Mouse (Mus musculus) heart, embryonic 15.5 days (tissue): ENCODE results near the gene Sppl2a. TPM values are rescaled to one million over a fixed set of nuclear protein-coding genes. Genes with fewer than 3 reads are reported as not detected.
"Not testable (repeated sequence)": the region's sequence is repeated elsewhere in the genome, so short reads cannot be mapped to it uniquely, and the experiment has no call there.

Experiments
- ATAC-seq: fragments of 200-750 bp; cut with Nextera tagmentation; replicated peaks from 2 replicates; pipeline ENCODE4 v1.8.0; 2017; ENCODE audit warnings: low read depth, moderate TSS enrichment; ENCODE audit not compliant: insufficient number of reproducible peaks, insufficient read depth, low FRiP score
- H3K27ac ChIP-seq: fragments of 300-500 bp; sonication (generic); 2 replicates; pipeline ENCODE4 v1.5.1; 2015; ENCODE audit warnings: mild to moderate bottlenecking, inconsistent platforms
- H3K27me3 ChIP-seq: fragments of 300-500 bp; sonication (generic); 2 replicates; pipeline ENCODE4 v1.6.1; 2015; ENCODE audit warnings: inconsistent platforms
- H3K36me3 ChIP-seq: fragments of 300-500 bp; sonication (generic); 2 replicates; pipeline ENCODE4 v1.6.1; 2015; ENCODE audit warnings: mild to moderate bottlenecking, inconsistent platforms
- H3K4me1 ChIP-seq: fragments of 300-500 bp; sonication (generic); replicated peaks from 2 replicates; pipeline ENCODE4 v1.6.1; 2015; ENCODE audit warnings: inconsistent platforms
- H3K4me2 ChIP-seq: fragments of 300-500 bp; sonication (generic); 2 replicates; pipeline ENCODE4 v1.6.1; 2015; ENCODE audit warnings: inconsistent platforms, mild to moderate bottlenecking, moderate library complexity
- H3K4me3 ChIP-seq: fragments of 300-500 bp; sonication (generic); 2 replicates; pipeline ENCODE4 v1.5.1; 2015; ENCODE audit warnings: mild to moderate bottlenecking, inconsistent platforms
- H3K9ac ChIP-seq: fragments of 300-500 bp; sonication (generic); 2 replicates; pipeline ENCODE4 v1.6.1; 2015; ENCODE audit warnings: mild to moderate bottlenecking, inconsistent platforms
- H3K9me3 ChIP-seq: fragments of 300-500 bp; sonication (generic); replicated peaks from 2 replicates; pipeline ENCODE4 v1.6.1; 2016; ENCODE audit warnings: inconsistent platforms
- WGBS: fragments of 180-500 bp; shearing (Covaris S2); methylation state at CpG from one replicate; pipeline ENCODE4 v1.1.7; 2015; ENCODE audit warnings: mixed read lengths; 5-methylcytosine and 5-hydroxymethylcytosine counted together
- polyA plus RNA-seq: library from polyadenylated mRNA; unstranded; fragments of >200 nt; fragmentation: Nextera tagmentation; extraction: Ambion mirVana; gene quantifications from 2 replicates; pipeline ENCODE4 v1.2.1, GENCODE M21; 2015

Sppl2a gene
- polyA plus RNA-seq, 1 experiment from 2014 or later, result 34.6 TPM

- no peak for ATAC-seq
- Histone ChIP-seq H3K27me3 (no peaks in the 10 kb centered on the region), H3K4me2 (no peak overlapping the region), H3K9me3 (no peaks in the 10 kb centered on the region), H3K4me3 (no peak overlapping the region), H3K4me1 (peaks cover 6% of the 10 kb centered on the region; the same call in 1 of the 2 replicates), H3K27ac (peak overlapping the region; percentile 1; the same call in 1 of the 2 replicates), H3K36me3 (peaks cover 3% of the 10 kb centered on the region; the same call in 1 of the 2 replicates), H3K9ac (no peak overlapping the region)
- 93% methylated on average over 3 of the region's 3 CpGs for WGBS
These were observed 38.8 kb downstream of the Sppl2a start for GRCm38 (mm10) chr2:126894245-126894644.

- no peak overlapping the region for H3K4me3 ChIP-seq
- no peak for ATAC-seq
- no peak overlapping the region for H3K4me2 ChIP-seq
- 65% methylated on average over 7 of the region's 7 CpGs for WGBS
- H3K27ac ChIP-seq, result no peak overlapping the region
- peaks cover 4% of the 10 kb centered on the region; the same call in 1 of the 2 replicates for H3K4me1 ChIP-seq
- peaks cover 3% of the 10 kb centered on the region; the same call in 1 of the 2 replicates for H3K36me3 ChIP-seq
- no peaks in the 10 kb centered on the region for H3K9me3 ChIP-seq
- no peaks in the 10 kb centered on the region for H3K27me3 ChIP-seq
- no peak overlapping the region for H3K9ac ChIP-seq
These were observed 40.7 kb downstream of the Sppl2a start for GRCm38 (mm10) chr2:126892316-126892715.

GRCm38 (mm10) chr2:126891743-126892142, 41.3 kb downstream of the Sppl2a start:
- Histone ChIP-seq H3K9ac (no peak overlapping the region), H3K27me3 (no peaks in the 10 kb centered on the region), H3K4me3 (no peak overlapping the region), H3K9me3 (no peaks in the 10 kb centered on the region), H3K4me2 (no peak overlapping the region), H3K4me1 (peaks cover 3% of the 10 kb centered on the region; the same call in 1 of the 2 replicates), H3K27ac (no peak overlapping the region), H3K36me3 (peaks cover 3% of the 10 kb centered on the region; the same call in 1 of the 2 replicates)
- no peak for ATAC-seq

GRCm38 (mm10) chr2:126887141-126887540, 45.9 kb downstream of the Sppl2a start:
- Histone ChIP-seq H3K9ac (no peak overlapping the region), H3K4me1 (peaks cover 13% of the 10 kb centered on the region), H3K36me3 (no peaks in the 10 kb centered on the region), H3K4me3 (no peak overlapping the region), H3K4me2 (no peak overlapping the region), H3K27me3 (no peaks in the 10 kb centered on the region), H3K9me3 (no peaks in the 10 kb centered on the region), H3K27ac (no peak overlapping the region)
- WGBS, result 64% methylated on average over 3 of the region's 3 CpGs
- ATAC-seq, result no peak

GRCm38 (mm10) chr2:126885871-126886270, 47.2 kb downstream of the Sppl2a start:
- Histone ChIP-seq H3K4me2 (0 out of 2 replicates have a peak overlapping the region, but pooled peaks have one; percentile 0), H3K9ac (no peak overlapping the region), H3K4me3 (no peak overlapping the region), H3K9me3 (no peaks in the 10 kb centered on the region), H3K27me3 (no peaks in the 10 kb centered on the region), H3K27ac (peak overlapping the region; percentile 63), H3K36me3 (no peaks in the 10 kb centered on the region), H3K4me1 (peaks cover 13% of the 10 kb centered on the region)
- WGBS, result 21% methylated on average over 2 of the region's 2 CpGs
- ATAC-seq, result no peak; the same call in 1 of the 2 replicates

- H3K27me3 ChIP-seq, H3K36me3 ChIP-seq, H3K9ac ChIP-seq, H3K4me3 ChIP-seq, ATAC-seq, H3K9me3 ChIP-seq, H3K4me2 ChIP-seq, H3K27ac ChIP-seq: not testable (repeated sequence)
- 24% methylated on average over 2 of the region's 2 CpGs for WGBS
- peaks cover 13% of the 10 kb centered on the region for H3K4me1 ChIP-seq
These were observed 50.3 kb downstream of the Sppl2a start for GRCm38 (mm10) chr2:126882711-126883110.

GRCm38 (mm10) chr2:126877991-126878390, 55.0 kb downstream of the Sppl2a start:
- H3K36me3 ChIP-seq, result no peaks in the 10 kb centered on the region
- no peak overlapping the region for H3K4me2 ChIP-seq
- no peak overlapping the region for H3K4me3 ChIP-seq
- H3K27ac ChIP-seq, result no peak overlapping the region
- H3K9ac ChIP-seq, result no peak overlapping the region
- no peak for ATAC-seq
- no peaks in the 10 kb centered on the region for H3K27me3 ChIP-seq
- peaks cover 12% of the 10 kb centered on the region for H3K4me1 ChIP-seq
- H3K9me3 ChIP-seq, result no peaks in the 10 kb centered on the region
- WGBS, result 82% methylated on average over 1 of the region's 1 CpGs

GRCm38 (mm10) chr2:126875871-126876796, 56.9 kb downstream of the Sppl2a start, which contains the start of gene Trpm7:
Gene Trpm7 (minus strand): TSS chr2:126876230.
- peak within 1 kb of the TSS; percentile 64 for H3K4me2 ChIP-seq
- H3K27ac ChIP-seq, result peak within 1 kb of the TSS; percentile 99
- no peaks in the 10 kb centered on the region for H3K36me3 ChIP-seq
- WGBS, result under 1% methylated on average over 67 of the region's 81 CpGs
- peak within 1 kb of the TSS; percentile 85 for H3K4me3 ChIP-seq
- peak within 1 kb of the TSS; percentile 95 for H3K9ac ChIP-seq
- ATAC-seq, result peak; percentile 97
- H3K4me1 ChIP-seq, result peaks cover 15% of the 10 kb centered on the region
- H3K9me3 ChIP-seq, result no peaks in the 10 kb centered on the region
- H3K27me3 ChIP-seq, result no peaks in the 10 kb centered on the region

GRCm38 (mm10) chr2:126875516-126875835, 57.6 kb downstream of the Sppl2a start:
- Histone ChIP-seq H3K4me1 (peaks cover 16% of the 10 kb centered on the region), H3K27me3 (no peaks in the 10 kb centered on the region), H3K4me2 (peak overlapping the region; percentile 64), H3K9ac (peak overlapping the region; percentile 95), H3K27ac (peak overlapping the region; percentile 99), H3K4me3 (peak overlapping the region; percentile 85), H3K9me3 (no peaks in the 10 kb centered on the region), H3K36me3 (no peaks in the 10 kb centered on the region)
- peak; percentile 60 for ATAC-seq
- WGBS, result 0% methylated on average over 18 of the region's 18 CpGs

GRCm38 (mm10) chr2:126874809-126875515, 58.1 kb downstream of the Sppl2a start:
- H3K4me2 ChIP-seq, result peak overlapping the region; percentile 64
- ATAC-seq, result no peak
- H3K36me3 ChIP-seq, result no peaks in the 10 kb centered on the region
- WGBS, result 18% methylated on average over 13 of the region's 13 CpGs
- H3K9me3 ChIP-seq, result no peaks in the 10 kb centered on the region
- H3K27me3 ChIP-seq, result no peaks in the 10 kb centered on the region
- peak overlapping the region; percentile 99 for H3K27ac ChIP-seq
- peak overlapping the region; percentile 85 for H3K4me3 ChIP-seq
- peaks cover 19% of the 10 kb centered on the region for H3K4me1 ChIP-seq
- peak overlapping the region; percentile 95 for H3K9ac ChIP-seq

GRCm38 (mm10) chr2:126866301-126866700, 66.7 kb downstream of the Sppl2a start:
- no peaks in the 10 kb centered on the region for H3K9me3 ChIP-seq
- no peak for ATAC-seq
- WGBS, result 78% methylated on average over 1 of the region's 1 CpGs
- no peaks in the 10 kb centered on the region for H3K27me3 ChIP-seq
- H3K4me2 ChIP-seq, result no peak overlapping the region
- H3K36me3 ChIP-seq, result no peaks in the 10 kb centered on the region
- no peak overlapping the region for H3K9ac ChIP-seq
- no peak overlapping the region for H3K27ac ChIP-seq
- H3K4me3 ChIP-seq, result no peak overlapping the region
- H3K4me1 ChIP-seq, result peaks cover 11% of the 10 kb centered on the region
